Mouse (Mus musculus): ENCODE results near the gene Zfhx2. TPM values are rescaled to one million over a fixed set of nuclear protein-coding genes. Genes with fewer than 3 reads are reported as not detected.

Zfhx2 gene
- polyA plus RNA-seq, 1 experiment from 2014 or later, result 24.5 TPM

- peak overlapping the region; percentile 87 for H3K27ac ChIP-seq (replicated peaks)
- H3K4me3 ChIP-seq (replicated peaks), result no peak overlapping the region
- 39% methylated on average over 6 of the region's 6 CpGs for WGBS
- ATAC-seq (ENCODE audit: low FRiP score), result no peak
- no peak overlapping the region for H3K4me2 ChIP-seq
- no peaks in the 10 kb centered on the region for H3K27me3 ChIP-seq (replicated peaks)
- H3K9me3 ChIP-seq (replicated peaks), result no peaks in the 10 kb centered on the region
- H3K9ac ChIP-seq (replicated peaks), result 0 out of 2 replicates have a peak overlapping the region, but pooled peaks have one; percentile 0
- H3K36me3 ChIP-seq, result peaks cover 38% of the 10 kb centered on the region
- peaks cover 74% of the 10 kb centered on the region for H3K4me1 ChIP-seq
These were observed 15.9 kb downstream of the Zfhx2 start for GRCm38 (mm10) chr14:55076224-55076623.

GRCm38 (mm10) chr14:55074416-55074815, 17.7 kb downstream of the Zfhx2 start:
- no peak overlapping the region for H3K9ac ChIP-seq (replicated peaks)
- H3K4me3 ChIP-seq (replicated peaks), result no peak overlapping the region
- H3K9me3 ChIP-seq (replicated peaks), result no peaks in the 10 kb centered on the region
- WGBS, result 93% methylated on average over 12 of the region's 12 CpGs
- no peak overlapping the region for H3K27ac ChIP-seq (replicated peaks)
- no peak for ATAC-seq (ENCODE audit: low FRiP score)
- peaks cover 61% of the 10 kb centered on the region for H3K4me1 ChIP-seq
- peaks cover 49% of the 10 kb centered on the region for H3K36me3 ChIP-seq
- no peaks in the 10 kb centered on the region for H3K27me3 ChIP-seq (replicated peaks)
- no peak overlapping the region for H3K4me2 ChIP-seq

DNA sequence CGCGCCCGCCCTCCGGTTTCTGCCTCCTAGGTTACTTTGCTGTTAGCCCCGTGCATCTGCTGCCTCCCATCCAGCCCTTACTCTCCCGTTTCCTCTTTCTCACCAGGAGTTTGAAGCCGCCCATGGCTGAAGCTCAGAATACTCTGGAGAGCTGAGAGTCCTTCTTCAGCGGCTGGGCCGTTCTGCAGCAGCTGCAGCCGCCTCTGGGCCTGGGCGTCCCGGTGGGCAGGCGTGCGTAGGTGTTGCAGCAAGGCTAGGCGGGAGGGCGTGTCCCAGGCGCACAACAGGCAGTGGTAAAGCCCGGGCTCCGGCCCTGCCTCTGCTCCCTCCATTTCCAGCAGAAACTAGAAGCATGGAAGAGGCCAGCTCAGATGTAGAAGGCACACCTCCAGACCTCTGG, 20.4 kb downstream of the Zfhx2 start:
- H3K27ac ChIP-seq (replicated peaks), result peak overlapping the region; percentile 28; the same call in 1 of the 2 replicates
- no peaks in the 10 kb centered on the region for H3K27me3 ChIP-seq (replicated peaks)
- H3K36me3 ChIP-seq, result peaks cover 73% of the 10 kb centered on the region
- peak overlapping the region; percentile 17; the same call in 1 of the 2 replicates for H3K4me2 ChIP-seq
- H3K4me3 ChIP-seq (replicated peaks), result no peak overlapping the region
- WGBS, result 23% methylated on average over 19 of the region's 19 CpGs
- peaks cover 34% of the 10 kb centered on the region for H3K4me1 ChIP-seq
- H3K9ac ChIP-seq (replicated peaks), result peak overlapping the region; percentile 26
- no peaks in the 10 kb centered on the region for H3K9me3 ChIP-seq (replicated peaks)
- no peak for ATAC-seq (ENCODE audit: low FRiP score)

DNA sequence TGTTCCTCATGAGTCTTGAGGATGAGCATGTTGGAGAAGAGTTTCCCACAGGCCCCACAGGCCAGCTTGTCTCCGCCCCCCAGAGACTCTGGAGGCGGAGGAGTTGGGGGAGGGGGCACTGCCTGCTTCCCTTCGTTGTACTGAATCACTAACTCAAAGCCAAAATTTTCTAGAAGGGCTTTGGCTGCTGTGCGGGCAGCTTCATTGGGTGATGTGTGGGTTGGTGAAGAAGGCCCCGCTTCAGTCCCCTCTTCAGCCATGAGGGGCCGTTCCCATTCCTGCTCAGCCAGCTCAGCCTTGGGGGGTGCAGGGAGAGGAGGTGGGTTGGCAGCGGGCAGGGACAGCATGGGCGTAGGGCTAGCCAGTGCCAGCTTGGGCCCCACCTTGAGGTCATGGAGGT, 26.1 kb downstream of the Zfhx2 start:
- no peak overlapping the region for H3K4me3 ChIP-seq (replicated peaks)
- 87% methylated on average over 8 of the region's 8 CpGs for WGBS
- H3K36me3 ChIP-seq, result peaks cover 76% of the 10 kb centered on the region
- H3K9ac ChIP-seq (replicated peaks), result no peak overlapping the region
- no peaks in the 10 kb centered on the region for H3K9me3 ChIP-seq (replicated peaks)
- H3K27ac ChIP-seq (replicated peaks), result no peak overlapping the region
- no peaks in the 10 kb centered on the region for H3K27me3 ChIP-seq (replicated peaks)
- H3K4me1 ChIP-seq, result peaks cover 30% of the 10 kb centered on the region
- ATAC-seq (ENCODE audit: low FRiP score), result no peak
- H3K4me2 ChIP-seq, result no peak overlapping the region

DNA sequence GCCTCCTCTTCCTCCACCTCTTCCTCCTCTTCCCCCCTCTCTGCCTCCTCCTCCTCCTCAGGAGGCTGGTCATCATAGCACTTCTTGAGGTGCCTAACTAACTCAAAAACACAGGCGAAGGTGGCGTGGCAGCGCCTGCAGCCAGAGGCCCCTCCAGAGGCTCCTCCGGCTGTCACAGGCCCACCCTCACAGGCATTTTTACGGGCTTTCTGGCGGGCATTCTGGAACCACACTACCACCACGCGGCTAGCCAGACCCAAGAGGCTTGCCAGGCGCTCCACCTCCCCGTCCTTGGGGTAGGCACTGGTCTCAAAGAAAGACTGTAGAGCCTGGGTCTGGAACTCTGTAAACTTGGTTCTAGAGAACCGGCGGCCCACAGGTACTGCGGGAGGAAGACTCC, 26.7 kb downstream of the Zfhx2 start:
- H3K36me3 ChIP-seq, result peaks cover 75% of the 10 kb centered on the region
- 81% methylated on average over 13 of the region's 13 CpGs for WGBS
- ATAC-seq (ENCODE audit: low FRiP score), result no peak

DNA sequence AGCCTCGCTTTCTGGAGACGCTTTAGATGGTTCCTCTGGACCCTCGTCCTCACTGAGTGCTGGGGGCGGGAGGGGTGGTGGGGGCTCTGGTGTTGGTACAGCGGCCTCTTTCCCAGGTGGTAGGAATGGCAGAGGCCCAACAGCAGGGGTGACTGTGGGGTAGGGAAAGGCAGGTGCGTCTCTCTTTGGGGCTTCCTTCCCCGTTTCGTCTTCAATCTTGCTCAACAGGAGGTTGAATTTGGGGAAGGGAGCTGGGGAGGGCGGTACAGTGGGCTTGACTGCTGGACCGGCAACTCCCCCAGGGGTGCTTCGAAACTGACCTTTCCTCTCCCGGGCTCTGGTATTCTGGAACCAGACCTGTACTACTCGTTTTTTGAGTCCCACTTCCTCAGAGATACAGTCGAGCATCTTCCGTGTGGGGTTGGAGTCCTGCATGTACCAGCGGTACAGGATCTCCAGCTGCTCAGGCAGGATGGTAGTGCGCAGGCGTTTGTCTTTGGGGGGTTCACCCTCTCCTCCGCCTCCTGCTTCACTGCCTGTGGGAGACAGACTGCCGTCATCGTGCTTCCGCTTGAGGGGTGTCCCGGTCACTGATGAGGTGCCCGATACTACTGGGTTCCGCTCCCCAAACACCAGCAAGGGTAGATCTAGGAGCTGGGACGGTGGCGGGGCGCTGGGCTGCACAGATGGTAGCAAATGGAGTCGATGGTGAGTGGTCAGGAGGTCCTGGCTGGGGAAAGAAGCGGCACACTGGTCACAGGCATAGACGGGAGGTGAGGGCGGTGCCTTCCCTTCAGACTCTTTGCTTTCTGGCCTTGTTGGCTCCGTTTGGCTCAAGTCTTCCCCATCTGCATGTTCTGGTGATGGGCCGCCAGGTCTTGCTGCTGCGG, 27.4 kb downstream of the Zfhx2 start:
- peaks cover 69% of the 10 kb centered on the region for H3K36me3 ChIP-seq
- no peaks in the 10 kb centered on the region for H3K27me3 ChIP-seq (replicated peaks)
- WGBS, result 78% methylated on average over 35 of the region's 35 CpGs
- H3K4me1 ChIP-seq, result peaks cover 41% of the 10 kb centered on the region
- no peaks in the 10 kb centered on the region for H3K9me3 ChIP-seq (replicated peaks)
- no peak overlapping the region for H3K9ac ChIP-seq (replicated peaks)
- no peak overlapping the region for H3K27ac ChIP-seq (replicated peaks)
- no peak overlapping the region for H3K4me3 ChIP-seq (replicated peaks)
- no peak overlapping the region for H3K4me2 ChIP-seq
- no peak for ATAC-seq (ENCODE audit: low FRiP score)

More for the DNA sequence above, 26.7 kb downstream of the Zfhx2 start:
- no peaks in the 10 kb centered on the region for H3K27me3 ChIP-seq (replicated peaks)
- H3K4me3 ChIP-seq (replicated peaks), result no peak overlapping the region
- no peaks in the 10 kb centered on the region for H3K9me3 ChIP-seq (replicated peaks)
- H3K4me1 ChIP-seq, result peaks cover 37% of the 10 kb centered on the region
- H3K9ac ChIP-seq (replicated peaks), result no peak overlapping the region
- no peak overlapping the region for H3K4me2 ChIP-seq
- H3K27ac ChIP-seq (replicated peaks), result no peak overlapping the region

GRCm38 (mm10) chr14:55063581-55064381, 28.3 kb downstream of the Zfhx2 start:
- Histone ChIP-seq H3K4me2 (no peak overlapping the region), H3K27me3 (replicated peaks) (no peaks in the 10 kb centered on the region), H3K9me3 (replicated peaks) (no peaks in the 10 kb centered on the region), H3K9ac (replicated peaks) (no peak overlapping the region), H3K36me3 (peaks cover 59% of the 10 kb centered on the region), H3K4me3 (replicated peaks) (no peak overlapping the region), H3K4me1 (peaks cover 50% of the 10 kb centered on the region), H3K27ac (replicated peaks) (no peak overlapping the region)
- WGBS, result 80% methylated on average over 22 of the region's 22 CpGs
- ATAC-seq (ENCODE audit: low FRiP score), result no peak

DNA sequence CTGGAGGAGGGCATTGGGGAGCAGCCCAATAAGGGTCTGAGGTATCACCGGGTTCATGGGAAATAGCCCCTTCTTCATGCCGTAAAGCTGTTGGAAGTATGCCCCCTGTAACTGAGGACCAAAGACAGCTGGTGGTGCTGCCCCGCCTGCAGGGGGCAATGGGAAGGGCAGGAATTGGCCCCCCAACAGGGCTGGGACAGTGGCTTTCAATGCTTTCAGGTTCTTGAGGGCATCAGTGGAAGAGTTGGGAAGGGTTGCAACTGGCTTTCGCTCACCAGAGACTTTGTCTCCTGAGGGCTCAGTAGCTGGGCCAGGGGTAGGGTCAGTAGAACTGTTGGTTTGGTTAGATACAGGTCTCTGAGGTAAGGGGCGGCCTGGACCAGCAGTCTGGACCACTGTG, 29.0 kb downstream of the Zfhx2 start:
- 75% methylated on average over 5 of the region's 5 CpGs for WGBS
- Histone ChIP-seq H3K9me3 (replicated peaks) (no peaks in the 10 kb centered on the region), H3K4me1 (peaks cover 57% of the 10 kb centered on the region), H3K27me3 (replicated peaks) (no peaks in the 10 kb centered on the region), H3K27ac (replicated peaks) (peak overlapping the region; percentile 54), H3K4me2 (peak overlapping the region; percentile 35; the same call in 1 of the 2 replicates), H3K36me3 (peaks cover 53% of the 10 kb centered on the region), H3K9ac (replicated peaks) (no peak overlapping the region), H3K4me3 (replicated peaks) (no peak overlapping the region)
- ATAC-seq (ENCODE audit: low FRiP score), result no peak

- 0 out of 2 replicates have a peak, but pooled peaks have one; percentile 16 for ATAC-seq (ENCODE audit: low FRiP score)
- H3K4me3 ChIP-seq (replicated peaks), result no peak overlapping the region
- H3K27me3 ChIP-seq (replicated peaks), result no peaks in the 10 kb centered on the region
- H3K27ac ChIP-seq (replicated peaks), result peak overlapping the region; percentile 54
- peak overlapping the region; percentile 35 for H3K4me2 ChIP-seq
- H3K4me1 ChIP-seq, result peaks cover 62% of the 10 kb centered on the region
- H3K36me3 ChIP-seq, result peaks cover 48% of the 10 kb centered on the region
- no peak overlapping the region for H3K9ac ChIP-seq (replicated peaks)
- 15% methylated on average over 17 of the region's 17 CpGs for WGBS
- H3K9me3 ChIP-seq (replicated peaks), result no peaks in the 10 kb centered on the region
These were observed 29.5 kb downstream of the Zfhx2 start for GRCm38 (mm10) chr14:55062626-55063025.

GRCm38 (mm10) chr14:55061845-55062244, 30.3 kb downstream of the Zfhx2 start:
- Histone ChIP-seq H3K4me2 (peak overlapping the region; percentile 35), H3K36me3 (peaks cover 42% of the 10 kb centered on the region), H3K9me3 (replicated peaks) (no peaks in the 10 kb centered on the region), H3K4me3 (replicated peaks) (no peak overlapping the region), H3K4me1 (peaks cover 70% of the 10 kb centered on the region), H3K27me3 (replicated peaks) (no peaks in the 10 kb centered on the region), H3K27ac (replicated peaks) (peak overlapping the region; percentile 54; the same call in 1 of the 2 replicates), H3K9ac (replicated peaks) (no peak overlapping the region)
- 36% methylated on average over 7 of the region's 7 CpGs for WGBS
- no peak for ATAC-seq (ENCODE audit: low FRiP score)

- Histone ChIP-seq H3K4me2 (no peak overlapping the region), H3K36me3 (peaks cover 24% of the 10 kb centered on the region), H3K27me3 (replicated peaks) (no peaks in the 10 kb centered on the region), H3K4me3 (replicated peaks) (no peak overlapping the region), H3K9me3 (replicated peaks) (no peaks in the 10 kb centered on the region), H3K9ac (replicated peaks) (no peak overlapping the region), H3K4me1 (peaks cover 88% of the 10 kb centered on the region), H3K27ac (replicated peaks) (peak overlapping the region; percentile 18; the same call in 1 of the 2 replicates)
- no peak for ATAC-seq (ENCODE audit: low FRiP score)
- 73% methylated on average over 5 of the region's 5 CpGs for WGBS
These were observed 32.2 kb downstream of the Zfhx2 start for GRCm38 (mm10) chr14:55059931-55060330.
